Mouse (Mus musculus) neural tube, embryonic 15.5 days (tissue): ENCODE data around the gene Prkaa1. TPM values are rescaled to one million over a fixed set of nuclear protein-coding genes. Genes with fewer than 3 reads are reported as not detected.
"Not testable (repeated sequence)": the region's sequence is repeated elsewhere in the genome, so short reads cannot be mapped to it uniquely, and the experiment has no call there.

ENCODE experiments used
- ATAC-seq: fragments of 200-750 bp; cut with Nextera tagmentation; 2 replicates; pipeline ENCODE4 v1.8.0; 2017; ENCODE audit warnings: mild to moderate bottlenecking, moderate TSS enrichment, moderate library complexity; ENCODE audit not compliant: low FRiP score
- H3K27ac ChIP-seq: fragments of 300-500 bp; sonication (generic); replicated peaks from 2 replicates; pipeline ENCODE4 v1.5.1; 2015; ENCODE audit warnings: mild to moderate bottlenecking, inconsistent platforms
- H3K27me3 ChIP-seq: fragments of 300-500 bp; sonication (generic); replicated peaks from 2 replicates; pipeline ENCODE4 v1.6.1; 2015; ENCODE audit warnings: inconsistent platforms
- H3K36me3 ChIP-seq: fragments of 300-500 bp; sonication (generic); 2 replicates; pipeline ENCODE4 v1.6.1; 2015; ENCODE audit warnings: inconsistent platforms
- H3K4me1 ChIP-seq: fragments of 300-500 bp; sonication (generic); 2 replicates; pipeline ENCODE4 v1.6.1; 2015; ENCODE audit warnings: inconsistent platforms
- H3K4me2 ChIP-seq: fragments of 300-500 bp; sonication (generic); 2 replicates; pipeline ENCODE4 v1.6.1; 2015; ENCODE audit warnings: inconsistent platforms, mild to moderate bottlenecking, moderate library complexity
- H3K4me3 ChIP-seq: fragments of 300-500 bp; sonication (generic); replicated peaks from 2 replicates; pipeline ENCODE4 v1.5.1; 2015; ENCODE audit warnings: mild to moderate bottlenecking, inconsistent platforms
- H3K9ac ChIP-seq: fragments of 300-500 bp; sonication (generic); replicated peaks from 2 replicates; pipeline ENCODE4 v1.6.1; 2015; ENCODE audit warnings: mild to moderate bottlenecking, inconsistent platforms
- H3K9me3 ChIP-seq: fragments of 300-500 bp; sonication (generic); replicated peaks from 2 replicates; pipeline ENCODE4 v1.6.1; 2016; ENCODE audit warnings: inconsistent platforms
- WGBS: fragments of 180-500 bp; shearing (Covaris S2); methylation state at CpG from one replicate; pipeline ENCODE4 v1.1.7; 2015; ENCODE audit warnings: mixed read lengths; 5-methylcytosine and 5-hydroxymethylcytosine counted together
- polyA plus RNA-seq: library from polyadenylated mRNA; unstranded; fragments of >200 nt; fragmentation: Nextera tagmentation; extraction: Ambion mirVana; gene quantifications from 2 replicates; pipeline ENCODE4 v1.2.1, GENCODE M21; 2015

The Prkaa1 gene
- polyA plus RNA-seq, 1 experiment from 2014 or later = 14.5 TPM

GRCm38 (mm10) chr15:5209116-5209515 lies 65.5 kb downstream of the Prkaa1 start:
- no peak overlapping the region for H3K4me2 ChIP-seq
- WGBS = 96% methylated on average over 3 of the region's 3 CpGs
- H3K4me3 ChIP-seq = no peak overlapping the region
- H3K9me3 ChIP-seq = no peaks in the 10 kb centered on the region
- H3K36me3 ChIP-seq = peaks cover 10% of the 10 kb centered on the region; the same call in 1 of the 2 replicates
- no peak overlapping the region for H3K9ac ChIP-seq
- no peak for ATAC-seq
- no peaks in the 10 kb centered on the region for H3K4me1 ChIP-seq
- H3K27ac ChIP-seq = no peak overlapping the region
- H3K27me3 ChIP-seq = no peaks in the 10 kb centered on the region

DNA sequence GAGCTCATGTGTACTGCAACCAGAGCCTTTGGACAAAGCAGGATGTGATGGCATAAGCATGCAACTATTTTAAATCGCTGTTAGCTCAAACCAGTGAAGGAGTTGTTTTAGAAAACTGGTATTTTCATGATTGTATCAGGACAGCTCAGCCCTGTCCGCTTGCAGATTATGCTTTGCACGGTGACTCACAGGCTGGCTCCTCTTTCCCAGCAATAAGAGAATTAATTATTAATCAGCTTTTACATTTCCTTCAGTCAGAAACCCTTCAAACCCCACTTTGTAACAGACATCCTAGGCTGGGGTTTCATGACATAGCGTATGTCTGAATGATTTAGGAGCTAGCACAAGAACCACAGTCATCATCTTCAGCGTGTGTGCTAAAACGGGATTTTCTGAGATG lies 76.8 kb downstream of the Prkaa1 start:
- ATAC-seq = no peak
- H3K9ac ChIP-seq = no peak overlapping the region
- H3K4me3 ChIP-seq = no peak overlapping the region
- H3K4me2 ChIP-seq = no peak overlapping the region
- H3K36me3 ChIP-seq = peaks cover 11% of the 10 kb centered on the region
- 84% methylated on average over 6 of the region's 6 CpGs for WGBS
- no peaks in the 10 kb centered on the region for H3K4me1 ChIP-seq
- H3K9me3 ChIP-seq = no peaks in the 10 kb centered on the region
- no peaks in the 10 kb centered on the region for H3K27me3 ChIP-seq
- H3K27ac ChIP-seq = no peak overlapping the region

GRCm38 (mm10) chr15:5230746-5231145 lies 87.1 kb downstream of the Prkaa1 start:
- H3K27ac ChIP-seq, H3K27me3 ChIP-seq, H3K9me3 ChIP-seq, H3K4me2 ChIP-seq, H3K36me3 ChIP-seq, ATAC-seq, H3K4me3 ChIP-seq, H3K4me1 ChIP-seq, H3K9ac ChIP-seq: not testable (repeated sequence)
- WGBS = 84% methylated on average over 10 of the region's 10 CpGs

Other genes starting within 250 kb of the Prkaa1 start
- not detected in 2 replicates for gene Mroh2b, start 245.1 kb upstream of the Prkaa1 start, polyA plus RNA-seq
- 0.08 TPM in 1 of 2 replicates, not detected in the other for gene C7, start 80.1 kb upstream of the Prkaa1 start, polyA plus RNA-seq
- 0.32 and 0.91 TPM in 2 replicates for gene Card6, start 35.3 kb upstream of the Prkaa1 start, polyA plus RNA-seq
- 343 and 364 TPM in 2 replicates for gene Rpl37, start 27.2 kb upstream of the Prkaa1 start, polyA plus RNA-seq
- gene Ttc33, start 41.7 kb downstream of the Prkaa1 start, polyA plus RNA-seq = 53.0 and 54.0 TPM in 2 replicates
- gene Ptger4, start 100.3 kb downstream of the Prkaa1 start, polyA plus RNA-seq = 5.7 and 6.8 TPM in 2 replicates